Mouse (Mus musculus) midbrain, embryonic 15.5 days (tissue): ENCODE measurements around the gene Slc30a5. TPM values are rescaled to one million over a fixed set of nuclear protein-coding genes. Genes with fewer than 3 reads are reported as not detected.

Experiments used
- ATAC-seq: fragments of 200-750 bp; cut with Nextera tagmentation; replicated peaks from 2 replicates; pipeline ENCODE4 v1.8.0; 2017; ENCODE audit warnings: moderate TSS enrichment
- H3K27ac ChIP-seq: fragments of 300-500 bp; sonication (generic); 2 replicates; pipeline ENCODE4 v1.5.1; 2015; ENCODE audit warnings: mild to moderate bottlenecking, inconsistent platforms
- H3K27me3 ChIP-seq: fragments of 300-500 bp; sonication (generic); replicated peaks from 2 replicates; pipeline ENCODE4 v1.6.1; 2015; ENCODE audit warnings: inconsistent platforms
- H3K36me3 ChIP-seq: fragments of 300-500 bp; sonication (generic); replicated peaks from 2 replicates; pipeline ENCODE4 v1.6.1; 2015; ENCODE audit warnings: inconsistent platforms
- H3K4me1 ChIP-seq: fragments of 300-500 bp; sonication (generic); 2 replicates; pipeline ENCODE4 v1.6.1; 2015; ENCODE audit warnings: inconsistent platforms
- H3K4me2 ChIP-seq: fragments of 300-500 bp; sonication (generic); 2 replicates; pipeline ENCODE4 v1.6.1; 2015; ENCODE audit warnings: inconsistent platforms, mild to moderate bottlenecking, moderate library complexity
- H3K4me3 ChIP-seq: fragments of 300-500 bp; sonication (generic); 2 replicates; pipeline ENCODE4 v1.5.1; 2015; ENCODE audit warnings: mild to moderate bottlenecking, inconsistent platforms
- H3K9ac ChIP-seq: fragments of 300-500 bp; sonication (generic); 2 replicates; pipeline ENCODE4 v1.6.1; 2015; ENCODE audit warnings: mild to moderate bottlenecking, inconsistent platforms
- H3K9me3 ChIP-seq: fragments of 300-500 bp; sonication (generic); 2 replicates; pipeline ENCODE4 v1.6.1; 2016; ENCODE audit warnings: inconsistent platforms
- WGBS: fragments of 180-500 bp; shearing (Covaris S2); methylation state at CpG from one replicate; pipeline ENCODE4 v1.1.7; 2015; ENCODE audit warnings: mixed read lengths; 5-methylcytosine and 5-hydroxymethylcytosine counted together
- polyA plus RNA-seq: library from polyadenylated mRNA; unstranded; fragments of >200 nt; fragmentation: Nextera tagmentation; extraction: Ambion mirVana; gene quantifications from 2 replicates; pipeline ENCODE4 v1.2.1, GENCODE M21; 2015

Slc30a5 gene
- polyA plus RNA-seq, 1 experiment from 2014 or later = 32.7 TPM

DNA sequence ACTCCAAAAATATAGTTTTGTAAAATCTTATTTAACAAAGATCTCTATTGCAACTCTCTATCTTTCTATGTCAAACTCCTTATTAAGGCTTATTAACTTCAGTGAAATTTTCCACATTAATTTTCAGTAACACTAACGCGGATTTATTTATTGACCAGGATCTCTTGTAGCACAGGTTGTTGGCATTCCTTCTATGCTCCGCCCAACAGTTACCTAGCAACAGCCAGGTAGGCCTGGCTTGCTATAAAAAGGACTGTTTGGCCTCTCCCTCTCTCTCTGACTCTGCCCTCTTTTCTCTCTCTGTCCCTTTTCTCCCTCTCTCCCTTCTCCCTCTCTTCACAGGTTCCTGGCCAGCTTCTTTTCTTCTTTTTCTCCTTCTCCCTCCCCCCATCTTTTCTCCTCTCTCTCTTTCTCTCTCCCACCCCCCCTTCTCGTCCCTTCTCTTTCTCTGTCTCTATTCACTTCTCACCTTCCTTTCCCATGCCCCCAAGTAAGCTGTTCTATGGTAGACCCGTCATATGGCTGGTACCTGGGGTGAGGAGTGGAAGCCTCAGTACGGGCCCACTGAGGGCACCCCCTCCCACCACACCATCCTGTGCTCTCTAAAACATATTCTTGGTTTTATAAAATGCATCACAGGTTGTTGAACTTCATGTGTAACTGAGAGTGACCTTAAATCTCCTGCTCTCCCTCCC lies 45.8 kb downstream of the Slc30a5 start:
- WGBS = 71% methylated on average over 6 of the region's 6 CpGs
- no peak overlapping the region for H3K4me2 ChIP-seq
- no peak overlapping the region for H3K4me3 ChIP-seq

DNA sequence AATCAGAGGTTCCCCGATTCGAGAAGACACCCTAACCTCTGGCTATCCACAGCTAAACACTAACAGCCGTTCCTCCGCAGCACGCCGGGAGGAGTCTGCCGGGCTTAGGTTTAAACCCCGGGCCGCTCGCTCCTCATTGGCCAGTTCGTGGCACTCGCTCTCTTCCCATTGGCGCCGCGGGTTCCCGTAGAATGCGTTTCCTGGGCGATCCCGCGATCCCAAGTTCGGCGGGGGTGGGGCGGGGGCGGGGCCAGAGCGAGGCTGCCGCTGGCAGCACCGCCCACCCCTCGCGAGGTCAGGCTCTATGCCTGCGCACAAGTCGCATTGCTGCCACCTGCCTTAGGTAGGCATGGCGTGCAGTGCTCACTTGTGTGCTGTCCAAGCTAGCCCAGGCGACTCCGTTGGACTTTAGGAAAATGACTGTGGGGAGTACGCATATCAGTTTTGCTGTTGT lies 46.8 kb downstream of the Slc30a5 start, which contains the start of gene Ccnb1:
TSS of gene Ccnb1 (minus strand) at position 157 of the 454 bp plus-strand sequence.
- peak within 1 kb of the TSS; percentile 100 for H3K4me2 ChIP-seq
- H3K9ac ChIP-seq = peak within 1 kb of the TSS; percentile 43
- H3K9me3 ChIP-seq = no peaks in the 10 kb centered on the region
- ATAC-seq = peak; percentile 100
- peaks cover 8% of the 10 kb centered on the region for H3K4me1 ChIP-seq
- under 1% methylated on average over 35 of the region's 35 CpGs for WGBS
- H3K4me3 ChIP-seq = peak within 1 kb of the TSS; percentile 66
- no peaks in the 10 kb centered on the region for H3K36me3 ChIP-seq
- H3K27me3 ChIP-seq = no peaks in the 10 kb centered on the region
- H3K27ac ChIP-seq = no peak within 1 kb of the TSS

More for the DNA sequence above, 45.8 kb downstream of the Slc30a5 start:
- Histone ChIP-seq H3K9ac (no peak overlapping the region), H3K27me3 (no peaks in the 10 kb centered on the region), H3K36me3 (no peaks in the 10 kb centered on the region), H3K4me1 (peaks cover 8% of the 10 kb centered on the region), H3K9me3 (no peaks in the 10 kb centered on the region), H3K27ac (no peak overlapping the region)
- no peak for ATAC-seq

DNA sequence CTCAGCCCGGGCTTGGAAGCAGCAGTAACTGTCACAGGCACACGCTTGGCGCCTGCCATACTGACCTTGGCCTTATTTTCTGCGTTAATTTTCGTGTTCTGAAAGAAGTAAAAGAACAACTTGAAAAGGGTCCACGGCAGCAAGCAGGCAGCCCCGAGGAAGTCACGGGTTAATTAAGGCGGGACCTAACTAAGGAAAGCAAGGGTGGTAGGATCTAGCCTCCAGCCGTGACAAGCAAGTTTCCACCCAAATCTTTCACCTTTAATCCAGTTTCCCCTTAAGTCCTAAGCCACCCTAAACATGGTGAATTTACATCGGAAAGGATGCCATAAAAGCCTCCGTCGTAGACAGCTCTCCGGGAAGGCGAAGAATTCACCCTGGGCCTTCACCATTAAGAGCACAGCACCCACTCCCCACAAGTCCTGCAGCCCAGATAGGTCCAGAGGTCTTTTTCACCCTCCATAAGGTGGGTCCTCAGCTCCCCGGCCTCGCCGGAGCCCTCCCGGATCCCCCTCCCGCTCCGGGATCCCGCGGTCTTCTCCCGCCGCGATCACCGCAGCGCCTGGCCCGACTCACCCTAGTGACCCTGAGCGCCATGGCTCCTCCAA lies 47.3 kb downstream of the Slc30a5 start:
- WGBS = under 1% methylated on average over 30 of the region's 30 CpGs
- Histone ChIP-seq H3K27ac (no peak overlapping the region), H3K4me2 (peak overlapping the region; percentile 100), H3K27me3 (no peaks in the 10 kb centered on the region), H3K9me3 (no peaks in the 10 kb centered on the region), H3K4me3 (peak overlapping the region; percentile 66), H3K4me1 (peaks cover 8% of the 10 kb centered on the region), H3K36me3 (no peaks in the 10 kb centered on the region), H3K9ac (peak overlapping the region; percentile 43)
- ATAC-seq = peak; percentile 59

DNA sequence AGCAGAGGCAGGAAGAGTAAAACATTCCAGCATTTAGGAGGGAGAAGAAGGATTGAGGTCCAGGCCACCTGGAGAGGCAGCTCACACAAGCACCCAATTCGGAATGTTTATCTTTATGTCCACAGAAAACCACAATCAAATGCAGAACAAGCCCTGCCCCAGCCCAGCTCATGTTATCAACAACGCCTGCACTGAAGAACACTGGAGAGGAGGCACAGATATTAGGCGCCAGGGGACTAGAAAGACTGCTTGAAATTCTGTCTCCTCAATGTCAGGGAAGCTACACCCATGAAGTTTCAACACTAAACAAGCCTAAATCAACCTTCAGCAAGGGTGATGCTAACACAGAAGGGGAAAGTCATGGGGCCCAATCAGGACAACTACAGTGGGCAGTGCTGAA lies 55.7 kb downstream of the Slc30a5 start:
- no peak overlapping the region for H3K4me2 ChIP-seq
- H3K27me3 ChIP-seq = no peaks in the 10 kb centered on the region
- no peak overlapping the region for H3K9ac ChIP-seq
- H3K36me3 ChIP-seq = no peaks in the 10 kb centered on the region
- WGBS = 84% methylated on average over 3 of the region's 3 CpGs
- H3K9me3 ChIP-seq = no peaks in the 10 kb centered on the region
- no peak overlapping the region for H3K4me3 ChIP-seq
- ATAC-seq = no peak
- peaks cover 15% of the 10 kb centered on the region for H3K4me1 ChIP-seq
- no peak overlapping the region for H3K27ac ChIP-seq

DNA sequence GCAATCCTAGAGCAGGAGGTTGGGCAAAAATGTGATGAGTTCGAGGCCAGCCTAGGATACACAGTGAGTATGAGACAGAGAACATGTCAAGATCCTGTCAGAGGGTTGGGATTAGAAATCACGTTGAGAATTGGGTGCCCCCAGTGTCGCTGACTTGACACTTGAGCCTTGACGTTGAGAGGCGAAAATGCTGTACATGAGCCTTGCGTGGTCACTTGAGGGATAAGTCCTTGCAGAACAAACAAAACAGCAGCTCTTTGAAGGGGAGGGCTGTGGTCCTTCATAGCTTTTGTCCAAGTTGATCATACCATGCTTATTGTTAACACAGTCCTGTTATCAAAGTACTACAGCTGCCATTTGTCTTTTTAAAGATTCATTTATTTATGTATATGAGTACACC lies 56.5 kb downstream of the Slc30a5 start:
- ATAC-seq = no peak
- Histone ChIP-seq H3K9me3 (no peaks in the 10 kb centered on the region), H3K9ac (no peak overlapping the region), H3K4me3 (0 out of 2 replicates have a peak overlapping the region, but pooled peaks have one; percentile 78), H3K27ac (no peak overlapping the region), H3K4me2 (peak overlapping the region; percentile 96; the same call in 1 of the 2 replicates), H3K27me3 (no peaks in the 10 kb centered on the region), H3K4me1 (peaks cover 15% of the 10 kb centered on the region), H3K36me3 (no peaks in the 10 kb centered on the region)
- WGBS = 63% methylated on average over 6 of the region's 6 CpGs

DNA sequence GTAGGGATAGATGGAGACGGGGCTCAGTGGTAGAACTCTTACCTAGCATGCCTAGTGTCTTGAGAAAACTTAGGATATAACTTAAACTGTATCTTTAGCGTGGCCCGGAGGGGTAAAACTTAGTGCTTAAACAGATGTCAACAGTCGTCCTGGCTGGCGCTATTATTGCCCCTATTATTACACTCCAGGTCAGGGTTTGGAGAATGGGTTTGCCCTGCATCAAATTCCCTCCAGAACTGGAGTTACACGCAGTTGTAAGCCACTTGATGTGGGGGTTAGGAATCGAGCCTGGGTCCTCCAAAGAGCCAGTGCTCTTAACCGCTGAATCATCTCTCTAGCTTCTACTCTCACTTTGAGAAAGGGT lies 57.2 kb downstream of the Slc30a5 start:
- H3K9ac ChIP-seq = peak overlapping the region; percentile 46
- peak overlapping the region; percentile 70 for H3K27ac ChIP-seq
- H3K9me3 ChIP-seq = no peaks in the 10 kb centered on the region
- H3K4me1 ChIP-seq = peaks cover 15% of the 10 kb centered on the region
- no peaks in the 10 kb centered on the region for H3K36me3 ChIP-seq
- WGBS = 17% methylated on average over 8 of the region's 8 CpGs
- H3K4me2 ChIP-seq = peak overlapping the region; percentile 96
- H3K4me3 ChIP-seq = peak overlapping the region; percentile 78
- H3K27me3 ChIP-seq = no peaks in the 10 kb centered on the region
- ATAC-seq = peak; percentile 62; the same call in 1 of the 2 replicates

DNA sequence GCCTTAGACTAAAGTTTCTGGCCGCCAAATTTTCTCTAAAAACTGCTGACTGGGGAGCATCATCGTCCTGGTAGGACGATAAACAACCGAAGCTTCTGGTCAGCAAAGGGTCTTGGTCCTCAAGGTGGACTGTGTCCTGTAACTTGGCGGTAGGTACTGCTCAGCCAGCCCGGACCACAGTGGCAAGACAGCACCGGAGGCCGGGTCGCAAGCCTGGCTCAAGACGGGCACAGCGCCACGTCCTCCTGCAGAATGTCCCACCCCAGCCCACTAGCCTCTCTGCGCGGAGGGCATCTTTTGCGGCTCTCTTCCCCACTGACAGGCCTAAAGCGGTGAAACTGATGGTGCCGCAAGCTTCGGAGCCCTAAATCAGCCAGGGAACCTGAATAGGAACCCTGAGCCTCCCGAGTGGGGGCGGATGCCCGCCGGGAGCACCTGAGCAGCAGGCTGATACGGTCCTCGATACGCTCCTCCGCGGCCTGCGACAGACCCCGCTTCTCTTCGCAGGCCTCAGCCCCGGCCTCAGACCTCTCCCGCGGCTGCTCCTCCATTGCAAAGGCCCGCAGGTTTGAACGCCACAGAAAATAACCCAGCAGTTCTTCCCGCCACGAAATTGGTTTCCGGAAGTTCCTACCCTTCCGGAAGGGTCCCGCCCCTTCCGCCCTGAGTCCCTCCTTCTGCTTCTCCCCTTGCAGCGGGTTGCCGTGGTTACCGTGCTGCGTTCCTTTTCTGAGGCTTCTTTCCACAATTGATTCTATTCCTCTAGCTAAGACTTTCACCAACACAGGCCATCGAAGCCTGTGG lies 57.8 kb downstream of the Slc30a5 start, which contains the start of gene Cenph:
TSS of gene Cenph (minus strand) at position 648 of the 804 bp plus-strand sequence.
- Histone ChIP-seq H3K9me3 (no peaks in the 10 kb centered on the region), H3K4me1 (peaks cover 15% of the 10 kb centered on the region), H3K4me3 (peak within 1 kb of the TSS; percentile 78), H3K27ac (peak within 1 kb of the TSS; percentile 70), H3K4me2 (peak within 1 kb of the TSS; percentile 96), H3K27me3 (no peaks in the 10 kb centered on the region), H3K36me3 (no peaks in the 10 kb centered on the region), H3K9ac (peak within 1 kb of the TSS; percentile 46)
- ATAC-seq = peak; percentile 98
- WGBS = under 1% methylated on average over 46 of the region's 46 CpGs

DNA sequence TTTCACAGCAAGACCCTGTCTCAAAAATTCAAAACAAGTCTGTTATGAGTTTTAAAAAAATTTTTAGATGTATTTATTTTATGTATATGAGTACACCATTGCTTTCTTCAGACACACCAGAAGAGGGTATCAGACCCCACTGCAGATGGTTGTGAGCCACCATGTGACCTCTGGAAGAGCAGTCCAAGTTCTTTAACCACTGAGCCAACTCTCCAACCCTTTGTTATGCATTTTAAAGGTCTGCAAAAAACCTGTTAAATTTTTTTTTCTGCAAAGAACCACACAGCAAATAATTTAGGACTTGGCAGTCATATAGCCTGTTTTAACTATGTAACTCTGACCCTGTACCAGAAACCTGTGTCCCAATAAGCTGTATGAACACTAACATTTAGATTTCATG lies 58.5 kb downstream of the Slc30a5 start:
- peak overlapping the region; percentile 78; the same call in 1 of the 2 replicates for H3K4me3 ChIP-seq
- peaks cover 15% of the 10 kb centered on the region for H3K4me1 ChIP-seq
- no peaks in the 10 kb centered on the region for H3K36me3 ChIP-seq
- no peak for ATAC-seq
- no peak overlapping the region for H3K9ac ChIP-seq
- peak overlapping the region; percentile 96 for H3K4me2 ChIP-seq
- no peak overlapping the region for H3K27ac ChIP-seq
- no peaks in the 10 kb centered on the region for H3K9me3 ChIP-seq
- no peaks in the 10 kb centered on the region for H3K27me3 ChIP-seq

DNA sequence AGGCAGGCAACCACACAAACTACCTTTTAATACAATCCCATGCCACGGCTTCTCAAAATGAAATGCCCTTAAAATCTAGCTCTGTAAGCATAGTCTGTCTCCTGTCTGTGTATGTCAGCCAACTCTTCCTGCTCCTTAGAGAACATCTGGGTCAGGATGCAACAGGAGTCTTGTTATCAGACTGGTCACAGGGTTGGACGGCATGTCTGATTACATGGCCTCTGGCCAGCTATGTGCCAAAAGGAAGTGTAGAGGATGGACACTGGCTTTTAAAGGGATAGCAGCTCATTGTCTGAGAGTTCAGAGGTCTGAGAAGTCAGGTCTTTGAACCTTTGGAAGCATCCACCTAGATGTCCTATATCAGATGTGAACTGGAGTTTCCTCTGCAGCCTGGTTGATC lies 77.9 kb downstream of the Slc30a5 start:
- Histone ChIP-seq H3K9me3 (no peaks in the 10 kb centered on the region), H3K4me2 (no peak overlapping the region), H3K9ac (no peak overlapping the region), H3K36me3 (no peaks in the 10 kb centered on the region), H3K27ac (no peak overlapping the region), H3K4me1 (no peaks in the 10 kb centered on the region), H3K27me3 (no peaks in the 10 kb centered on the region), H3K4me3 (no peak overlapping the region)
- no peak for ATAC-seq
- 90% methylated on average over 2 of the region's 2 CpGs for WGBS

DNA sequence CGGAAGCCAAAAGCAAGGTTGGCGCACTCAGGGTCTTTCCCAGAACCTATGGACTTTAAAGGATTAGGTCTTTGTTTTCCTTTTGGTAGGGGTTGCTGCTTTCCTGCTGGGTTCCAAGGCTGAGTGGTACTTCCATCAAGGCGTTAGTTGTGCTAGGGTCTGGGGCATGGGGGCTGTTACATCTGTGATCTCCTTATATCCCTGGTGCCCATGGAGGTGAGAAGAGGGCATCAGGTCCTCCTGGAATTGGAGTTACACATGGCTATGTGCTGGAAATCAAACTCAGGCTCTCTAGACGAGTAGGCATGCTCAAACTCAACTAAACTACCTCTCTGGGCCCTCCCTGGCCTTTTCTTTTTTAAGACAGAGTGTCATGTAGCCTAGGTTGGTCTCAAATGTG lies 79.0 kb downstream of the Slc30a5 start:
- no peaks in the 10 kb centered on the region for H3K36me3 ChIP-seq
- H3K4me1 ChIP-seq = no peaks in the 10 kb centered on the region
- H3K27me3 ChIP-seq = no peaks in the 10 kb centered on the region
- H3K9ac ChIP-seq = no peak overlapping the region
- H3K4me2 ChIP-seq = no peak overlapping the region
- 68% methylated on average over 4 of the region's 4 CpGs for WGBS
- H3K9me3 ChIP-seq = no peaks in the 10 kb centered on the region
- H3K27ac ChIP-seq = no peak overlapping the region
- ATAC-seq = no peak
- no peak overlapping the region for H3K4me3 ChIP-seq

DNA sequence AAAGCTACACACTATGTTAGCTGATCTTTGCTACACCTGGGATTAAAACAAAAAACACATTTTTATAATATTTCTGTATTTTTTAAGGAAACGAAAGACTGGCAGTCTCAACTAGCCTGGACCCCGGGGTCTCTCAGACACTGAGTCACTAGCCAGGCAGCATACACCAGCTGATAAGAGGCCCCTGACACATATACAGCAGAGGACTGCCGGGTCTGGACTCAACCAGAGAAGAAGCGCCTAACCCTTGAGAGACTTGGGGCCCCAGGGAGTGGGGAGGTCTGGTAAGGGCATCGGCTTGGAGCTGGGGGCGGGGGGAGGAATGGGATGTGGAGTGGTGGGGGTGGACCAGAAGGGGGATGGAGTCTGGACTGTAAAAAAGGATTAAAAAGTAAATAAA lies 80.2 kb downstream of the Slc30a5 start:
- ATAC-seq = no peak

More for the DNA sequence above, 80.2 kb downstream of the Slc30a5 start:
- Histone ChIP-seq H3K27me3 (no peaks in the 10 kb centered on the region), H3K9me3 (no peaks in the 10 kb centered on the region), H3K27ac (no peak overlapping the region), H3K36me3 (no peaks in the 10 kb centered on the region), H3K4me1 (no peaks in the 10 kb centered on the region), H3K4me2 (no peak overlapping the region), H3K9ac (no peak overlapping the region), H3K4me3 (no peak overlapping the region)
- 89% methylated on average over 6 of the region's 6 CpGs for WGBS
